Mouse (Mus musculus): ENCODE measurements at regions not wholly inside any gene's neighbourhood (a gene's known extent, or its start where the extent isn't known, plus 50 kb on each side); places are given as distances from the start of the nearest gene placed in this dataset.

GRCm38 (mm10) chr1:190309831-190310230 is 139.3 kb upstream of the Prox1 start:
- TF ChIP-seq CTCF (conservative IDR thresholded peaks at IDR 0.05; ENCODE audit: low read length) (no peak), POU5F1 (IDR thresholded peaks at IDR 0.05; ENCODE audit: borderline replicate concordance, low read length) (no peak), NANOG (IDR thresholded peaks at IDR 0.05; ENCODE audit: borderline replicate concordance, low read length) (no peak)

GRCm38 (mm10) chr1:190307751-190308150 is 137.2 kb upstream of the Prox1 start:
- Histone ChIP-seq H3K4me1 (replicated peaks; ENCODE audit: low read depth, low read length) (no peaks in the 10 kb centered on the region), H3K36me3 (ENCODE audit: insufficient read depth, low read length) (no peaks in the 10 kb centered on the region), H3K27me3 (ENCODE audit: insufficient read depth, low read length) (no peaks in the 10 kb centered on the region; the same call in 1 of the 2 replicates), H3K9me3 (ENCODE audit: low read length) (peaks cover 16% of the 10 kb centered on the region), H3K4me3 (replicated peaks; ENCODE audit: low read length) (no peak overlapping the region)
- TF ChIP-seq NANOG (IDR thresholded peaks at IDR 0.05; ENCODE audit: borderline replicate concordance, low read length) (no peak), CTCF (conservative IDR thresholded peaks at IDR 0.05; ENCODE audit: low read length) (no peak), POU5F1 (IDR thresholded peaks at IDR 0.05; ENCODE audit: borderline replicate concordance, low read length) (no peak)

More at GRCm38 (mm10) chr1:190309831-190310230, 139.3 kb upstream of the Prox1 start:
- Histone ChIP-seq H3K4me1 (replicated peaks; ENCODE audit: low read depth, low read length) (no peaks in the 10 kb centered on the region), H3K9me3 (ENCODE audit: low read length) (no peaks in the 10 kb centered on the region), H3K27me3 (ENCODE audit: insufficient read depth, low read length) (no peaks in the 10 kb centered on the region; the same call in 1 of the 2 replicates), H3K36me3 (ENCODE audit: insufficient read depth, low read length) (no peaks in the 10 kb centered on the region), H3K4me3 (replicated peaks; ENCODE audit: low read length) (no peak overlapping the region)

GRCm38 (mm10) chr1:190297666-190298327 is 127.3 kb upstream of the Prox1 start:
- Histone ChIP-seq H3K36me3 (ENCODE audit: insufficient read depth, low read length) (no peaks in the 10 kb centered on the region), H3K4me3 (replicated peaks; ENCODE audit: low read length) (no peak overlapping the region), H3K4me1 (replicated peaks; ENCODE audit: low read depth, low read length) (no peaks in the 10 kb centered on the region), H3K27me3 (ENCODE audit: insufficient read depth, low read length) (no peaks in the 10 kb centered on the region), H3K9me3 (ENCODE audit: low read length) (peaks cover 13% of the 10 kb centered on the region)
- TF ChIP-seq CTCF (conservative IDR thresholded peaks at IDR 0.05; ENCODE audit: low read length) (no peak), POU5F1 (IDR thresholded peaks at IDR 0.05; ENCODE audit: borderline replicate concordance, low read length) (no peak), NANOG (IDR thresholded peaks at IDR 0.05; ENCODE audit: borderline replicate concordance, low read length) (no peak)

DNA sequence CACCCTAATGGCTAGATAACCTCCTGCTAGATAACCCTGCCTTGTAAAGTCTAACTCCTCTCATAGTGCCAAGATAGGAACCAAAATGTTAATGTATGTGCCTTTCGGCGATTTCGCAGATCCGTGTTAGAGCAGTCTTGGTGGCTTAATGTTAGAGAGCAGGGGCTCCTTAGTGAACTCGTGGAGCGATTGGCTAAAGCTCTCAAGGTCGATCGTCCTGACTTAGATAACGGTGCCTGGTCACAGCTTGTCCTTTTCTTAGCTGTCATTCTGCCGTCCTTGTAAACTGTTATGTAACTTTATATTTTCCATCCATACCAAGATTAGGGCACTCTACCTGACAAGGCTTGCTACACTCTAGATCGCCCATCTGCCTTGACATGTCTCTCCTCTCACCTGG is 119.5 kb upstream of the Prox1 start:
- Histone ChIP-seq H3K4me3 (replicated peaks; ENCODE audit: low read length) (no peak overlapping the region), H3K9me3 (ENCODE audit: low read length) (peaks cover 5% of the 10 kb centered on the region; the same call in 1 of the 2 replicates), H3K4me1 (replicated peaks; ENCODE audit: low read depth, low read length) (no peaks in the 10 kb centered on the region), H3K27me3 (ENCODE audit: insufficient read depth, low read length) (0 out of 2 replicates have a peak, but pooled peaks cover 5% of the 10 kb centered on the region), H3K36me3 (ENCODE audit: insufficient read depth, low read length) (no peaks in the 10 kb centered on the region)
- TF ChIP-seq NANOG (IDR thresholded peaks at IDR 0.05; ENCODE audit: borderline replicate concordance, low read length): no peak
- no peak for TF ChIP-seq POU5F1 (IDR thresholded peaks at IDR 0.05; ENCODE audit: borderline replicate concordance, low read length)
- no peak for TF ChIP-seq CTCF (conservative IDR thresholded peaks at IDR 0.05; ENCODE audit: low read length)

DNA sequence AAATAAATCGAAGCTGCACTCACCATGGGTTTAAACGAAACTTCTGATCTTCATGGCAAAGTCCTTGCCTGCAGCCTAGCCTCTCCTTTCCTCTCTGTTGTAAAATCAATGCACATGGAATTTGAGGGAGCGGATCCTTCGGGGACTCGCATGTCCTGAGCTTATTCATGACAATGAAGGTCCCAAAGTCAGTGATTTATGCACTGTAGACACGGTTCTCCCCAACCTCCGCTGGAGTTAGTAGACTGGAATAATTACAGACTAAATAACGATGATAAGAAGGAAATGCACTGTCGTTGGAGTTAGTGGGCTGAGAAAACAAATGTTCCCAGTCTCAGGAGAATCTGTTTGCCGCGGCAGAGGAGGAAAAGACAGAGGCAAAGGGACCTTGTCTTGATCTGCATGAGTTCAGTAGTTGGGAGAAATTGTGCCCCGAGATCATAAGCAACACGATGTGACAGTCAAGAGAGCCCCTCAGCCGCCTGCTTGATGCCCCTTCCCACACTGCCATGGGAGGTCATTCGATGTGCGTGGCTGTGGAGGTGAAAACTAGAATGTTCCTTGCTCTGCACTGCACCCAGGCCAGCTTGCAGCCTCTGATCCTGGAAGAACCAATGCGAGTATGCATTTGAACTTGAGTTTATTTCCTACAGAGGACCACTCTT is 116.1 kb upstream of the Prox1 start:
- H3K27me3 ChIP-seq (ENCODE audit: insufficient read depth, low read length): 0 out of 2 replicates have a peak, but pooled peaks cover 5% of the 10 kb centered on the region
- H3K9me3 ChIP-seq (ENCODE audit: low read length): peaks cover 5% of the 10 kb centered on the region; the same call in 1 of the 2 replicates
- no peaks in the 10 kb centered on the region for H3K4me1 ChIP-seq (replicated peaks; ENCODE audit: low read depth, low read length)
- no peaks in the 10 kb centered on the region for H3K36me3 ChIP-seq (ENCODE audit: insufficient read depth, low read length)
- no peak for TF ChIP-seq POU5F1 (IDR thresholded peaks at IDR 0.05; ENCODE audit: borderline replicate concordance, low read length)
- TF ChIP-seq NANOG (IDR thresholded peaks at IDR 0.05; ENCODE audit: borderline replicate concordance, low read length): no peak
- no peak for TF ChIP-seq CTCF (conservative IDR thresholded peaks at IDR 0.05; ENCODE audit: low read length)
- H3K4me3 ChIP-seq (replicated peaks; ENCODE audit: low read length): no peak overlapping the region

- TF ChIP-seq POU5F1 (IDR thresholded peaks at IDR 0.05; ENCODE audit: borderline replicate concordance, low read length): no peak
Observed at GRCm38 (mm10) chr1:190285636-190286035, 115.1 kb upstream of the Prox1 start.

GRCm38 (mm10) chr1:190285049-190285448 is 114.5 kb upstream of the Prox1 start:
- Histone ChIP-seq H3K36me3 (ENCODE audit: insufficient read depth, low read length) (no peaks in the 10 kb centered on the region), H3K27me3 (ENCODE audit: insufficient read depth, low read length) (0 out of 2 replicates have a peak, but pooled peaks cover 5% of the 10 kb centered on the region), H3K4me1 (replicated peaks; ENCODE audit: low read depth, low read length) (no peaks in the 10 kb centered on the region), H3K4me3 (replicated peaks; ENCODE audit: low read length) (no peak overlapping the region), H3K9me3 (ENCODE audit: low read length) (peaks cover 3% of the 10 kb centered on the region; the same call in 1 of the 2 replicates)
- TF ChIP-seq CTCF (conservative IDR thresholded peaks at IDR 0.05; ENCODE audit: low read length) (no peak), POU5F1 (IDR thresholded peaks at IDR 0.05; ENCODE audit: borderline replicate concordance, low read length) (no peak), NANOG (IDR thresholded peaks at IDR 0.05; ENCODE audit: borderline replicate concordance, low read length) (no peak)

More at GRCm38 (mm10) chr1:190285636-190286035, 115.1 kb upstream of the Prox1 start:
- H3K4me1 ChIP-seq (replicated peaks; ENCODE audit: low read depth, low read length): no peaks in the 10 kb centered on the region
- 0 out of 2 replicates have a peak, but pooled peaks cover 5% of the 10 kb centered on the region for H3K27me3 ChIP-seq (ENCODE audit: insufficient read depth, low read length)
- H3K4me3 ChIP-seq (replicated peaks; ENCODE audit: low read length): no peak overlapping the region
- no peaks in the 10 kb centered on the region for H3K36me3 ChIP-seq (ENCODE audit: insufficient read depth, low read length)
- H3K9me3 ChIP-seq (ENCODE audit: low read length): peaks cover 5% of the 10 kb centered on the region; the same call in 1 of the 2 replicates

DNA sequence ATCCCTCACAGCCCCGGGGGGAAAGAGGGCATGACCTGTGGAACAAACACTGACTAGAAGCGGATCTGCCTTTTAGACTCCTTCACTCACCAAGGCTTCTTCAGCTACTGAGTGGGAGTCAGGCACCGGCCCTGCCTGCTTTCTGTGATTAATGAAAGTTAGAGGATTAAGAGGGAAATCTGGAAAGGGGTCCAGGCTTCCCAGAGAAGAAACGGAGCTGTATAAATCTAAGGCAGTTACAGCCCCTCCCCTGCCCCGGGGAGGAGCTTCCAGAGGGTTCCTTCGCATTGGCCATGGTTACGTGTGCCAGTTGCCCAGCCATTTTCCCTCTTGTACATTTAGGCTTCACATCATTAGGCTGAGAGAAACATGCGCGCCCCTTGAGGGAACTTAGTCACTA is 113.6 kb upstream of the Prox1 start:
- Histone ChIP-seq H3K4me1 (replicated peaks; ENCODE audit: low read depth, low read length) (no peaks in the 10 kb centered on the region), H3K36me3 (ENCODE audit: insufficient read depth, low read length) (no peaks in the 10 kb centered on the region), H3K9me3 (ENCODE audit: low read length) (no peaks in the 10 kb centered on the region), H3K4me3 (replicated peaks; ENCODE audit: low read length) (no peak overlapping the region), H3K27me3 (ENCODE audit: insufficient read depth, low read length) (0 out of 2 replicates have a peak, but pooled peaks cover 5% of the 10 kb centered on the region)
- no peak for TF ChIP-seq POU5F1 (IDR thresholded peaks at IDR 0.05; ENCODE audit: borderline replicate concordance, low read length)
- no peak for TF ChIP-seq CTCF (conservative IDR thresholded peaks at IDR 0.05; ENCODE audit: low read length)
- no peak for TF ChIP-seq NANOG (IDR thresholded peaks at IDR 0.05; ENCODE audit: borderline replicate concordance, low read length)

Measured in E14TG2a.4 (cell line).